Mouse (Mus musculus) thymus, adult 2 months (tissue): ENCODE results near the gene Dapk2.

Experiments
- CTCF ChIP-seq: fragments of 200-500 bp; IDR thresholded peaks from 2 replicates; pipeline ENCODE4 v1.5.1; 2012; ENCODE audit warnings: mild to moderate bottlenecking, control low read depth, low read length, moderate library complexity, borderline replicate concordance; ENCODE audit not compliant: control insufficient read depth, poor library complexity, insufficient read depth; ENCODE audit errors: extremely low read depth
- POLR2A ChIP-seq: fragments of 200-500 bp; IDR thresholded peaks from 2 replicates; pipeline ENCODE4 v1.6.1; 2012; ENCODE audit warnings: mild to moderate bottlenecking, low read length, control low read depth, moderate library complexity; ENCODE audit not compliant: control insufficient read depth, poor library complexity, insufficient read depth; ENCODE audit errors: extremely low read depth

DNA sequence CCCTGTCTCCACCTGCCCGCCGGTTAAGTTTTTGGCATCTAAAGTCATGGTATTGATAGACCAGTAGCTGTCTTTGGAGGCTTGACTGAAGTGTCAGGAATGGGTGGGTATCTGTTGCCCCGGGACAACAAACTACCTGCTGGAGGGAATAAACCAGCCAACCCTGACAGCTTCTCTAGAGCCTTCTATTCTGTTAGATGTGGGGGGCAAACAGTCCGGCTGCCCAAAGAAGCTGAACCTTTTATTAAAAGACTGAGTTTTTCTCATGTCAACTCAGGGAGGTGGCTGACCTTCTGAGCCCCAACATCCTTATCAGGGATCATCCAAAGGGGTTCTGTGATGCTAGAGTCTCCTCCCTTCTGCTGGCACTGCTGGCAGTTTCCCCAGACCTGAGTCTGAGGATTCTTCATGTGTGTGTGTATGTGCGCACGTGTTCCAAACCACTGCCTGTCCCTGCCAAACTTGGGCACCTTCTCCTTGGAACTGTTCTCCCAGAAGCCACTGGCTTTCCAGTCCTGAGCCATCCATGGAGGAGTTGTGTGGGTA, 935 bp downstream of the Dapk2 start:
- TF ChIP-seq CTCF (no peak), POLR2A (no peak)
